Mouse (Mus musculus) cortical plate, adult 2 months (tissue): Measurements from ENCODE around the gene Kpna1. TPM values are rescaled to one million over a fixed set of nuclear protein-coding genes. Genes with fewer than 3 reads are reported as not detected.
A peak's percentile ranks its signal among the peaks of the same experiment; 100 is the strongest.
"Not testable (repeated sequence)": the region's sequence is repeated elsewhere in the genome, so short reads cannot be mapped to it uniquely, and the experiment has no call there.

Experiments used
- H3K27ac ChIP-seq: fragments of 200-500 bp; 2 replicates; pipeline ENCODE4 v1.5.1; 2012; ENCODE audit warnings: low read length, control low read depth, inconsistent platforms; ENCODE audit not compliant: insufficient read depth
- H3K4me1 ChIP-seq: fragments of 200-500 bp; 2 replicates; pipeline ENCODE4 v1.6.1; 2011; ENCODE audit warnings: low read length; ENCODE audit not compliant: control insufficient read depth, insufficient read depth
- H3K4me3 ChIP-seq: fragments of 200-500 bp; 2 replicates; pipeline ENCODE4 v1.5.1; 2011; ENCODE audit warnings: mild to moderate bottlenecking, low read length, control low read depth; ENCODE audit not compliant: insufficient read depth
- CTCF ChIP-seq: fragments of 200-500 bp; IDR thresholded peaks from 2 replicates; pipeline ENCODE4 v1.5.1; 2011; ENCODE audit warnings: mild to moderate bottlenecking, control low read depth, low read length; ENCODE audit not compliant: insufficient read depth; ENCODE audit errors: extremely low read depth
- POLR2A ChIP-seq: fragments of 200-500 bp; IDR thresholded peaks from 2 replicates; pipeline ENCODE4 v1.6.1; 2011; ENCODE audit warnings: mild to moderate bottlenecking, low read length, control low read depth; ENCODE audit not compliant: insufficient read depth; ENCODE audit errors: extremely low read depth
- polyA plus RNA-seq: library from polyadenylated mRNA; depleted of rRNA; stranded (reverse); fragments of >200 nt; gene quantifications from 2 replicates; pipeline ENCODE4 v1.2.3, GENCODE M21; 2012

The Kpna1 gene
- polyA plus RNA-seq, 1 experiment, result 49.8 TPM

DNA sequence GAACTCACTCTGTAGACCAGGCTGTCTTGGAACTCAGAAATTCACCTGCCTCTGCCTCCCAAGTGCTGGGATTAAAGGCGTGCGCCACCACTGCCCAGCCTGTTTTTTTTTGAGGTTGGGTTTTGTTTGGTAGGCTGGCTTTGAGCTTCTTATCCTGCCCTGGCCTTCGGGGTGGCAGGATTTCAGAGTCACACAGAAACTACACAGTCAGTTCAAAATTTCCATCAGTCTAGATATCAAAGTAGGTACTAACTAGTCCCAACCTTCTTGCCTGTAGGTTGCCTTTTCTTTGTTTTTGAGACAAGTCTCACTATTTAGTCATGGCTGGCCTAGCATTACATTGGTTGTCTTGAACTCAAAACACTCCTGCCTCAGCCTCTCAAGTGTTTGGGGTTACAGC lies 5.9 kb downstream of the Kpna1 start:
- Histone ChIP-seq H3K4me1 (peaks cover 4% of the 10 kb centered on the region), H3K4me3 (peak overlapping the region; percentile 60; the same call in 1 of the 2 replicates), H3K27ac (no peak overlapping the region)
- TF ChIP-seq CTCF, result no peak
- no peak for TF ChIP-seq POLR2A

DNA sequence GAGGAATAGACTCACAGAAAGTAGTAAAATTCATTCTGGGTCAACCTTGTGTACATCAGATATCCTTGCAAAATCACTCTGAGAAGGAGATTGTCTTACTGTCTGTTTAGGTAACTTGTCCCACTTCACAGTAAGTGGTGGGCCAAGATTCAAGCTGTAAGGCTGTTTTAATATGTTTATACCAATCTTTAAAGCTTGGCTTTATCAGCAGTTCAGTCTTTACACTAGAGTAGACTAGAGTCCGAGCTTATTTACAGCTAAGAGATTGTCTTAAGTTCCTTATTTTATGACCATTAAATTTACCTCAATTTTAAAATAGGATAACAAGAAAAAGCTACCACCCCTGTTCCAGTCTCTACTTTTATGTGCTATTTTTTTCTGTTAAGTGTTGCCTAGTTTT lies 9.4 kb downstream of the Kpna1 start:
- no peak overlapping the region for H3K4me3 ChIP-seq
- no peak overlapping the region for H3K27ac ChIP-seq
- peaks cover 7% of the 10 kb centered on the region for H3K4me1 ChIP-seq
- TF ChIP-seq CTCF (no peak), POLR2A (no peak)

DNA sequence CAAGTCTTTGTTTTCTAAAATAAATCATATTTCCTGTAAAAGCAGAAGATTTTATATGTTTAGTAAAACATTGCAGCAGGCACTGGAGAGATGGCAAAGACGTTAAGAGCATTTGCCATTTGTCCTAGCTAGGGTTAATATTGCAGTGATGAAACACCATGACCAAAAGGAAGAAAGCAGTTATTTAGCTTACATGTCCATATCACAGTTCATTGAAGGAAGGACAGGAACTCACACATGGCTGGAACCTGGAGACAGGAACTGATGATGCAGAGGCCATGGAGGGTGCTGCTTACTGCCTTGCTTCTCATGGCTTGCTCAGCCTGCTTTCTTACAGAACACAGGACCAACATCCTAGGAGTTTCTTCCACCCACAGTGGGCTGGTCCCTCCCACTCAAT lies 13.8 kb downstream of the Kpna1 start:
- Histone ChIP-seq H3K4me1 (peaks cover 8% of the 10 kb centered on the region), H3K4me3 (no peak overlapping the region), H3K27ac (no peak overlapping the region)
- TF ChIP-seq CTCF (no peak), POLR2A (no peak)

DNA sequence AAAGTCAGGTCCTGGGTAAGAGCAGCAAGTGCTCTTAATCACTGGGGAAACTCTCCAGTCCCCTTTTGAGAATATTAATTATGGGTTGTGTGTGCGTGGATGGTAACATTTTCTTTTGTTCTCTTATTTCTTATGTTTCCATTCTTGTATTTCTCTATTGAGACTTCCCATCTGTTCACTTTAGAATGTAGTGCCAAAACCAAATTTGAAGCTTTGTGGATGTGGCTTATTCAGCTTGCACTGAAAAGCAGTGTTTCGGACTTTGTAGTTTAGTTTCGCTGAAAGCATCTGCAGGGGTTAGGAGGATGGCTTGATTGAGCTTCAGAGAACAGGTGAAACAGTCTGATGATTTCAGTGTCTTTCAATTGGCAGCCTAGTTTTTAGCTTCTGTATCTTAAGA lies 14.8 kb downstream of the Kpna1 start:
- Histone ChIP-seq H3K4me1 (peaks cover 8% of the 10 kb centered on the region), H3K27ac (no peak overlapping the region), H3K4me3 (no peak overlapping the region)
- TF ChIP-seq POLR2A, result no peak
- TF ChIP-seq CTCF, result no peak

DNA sequence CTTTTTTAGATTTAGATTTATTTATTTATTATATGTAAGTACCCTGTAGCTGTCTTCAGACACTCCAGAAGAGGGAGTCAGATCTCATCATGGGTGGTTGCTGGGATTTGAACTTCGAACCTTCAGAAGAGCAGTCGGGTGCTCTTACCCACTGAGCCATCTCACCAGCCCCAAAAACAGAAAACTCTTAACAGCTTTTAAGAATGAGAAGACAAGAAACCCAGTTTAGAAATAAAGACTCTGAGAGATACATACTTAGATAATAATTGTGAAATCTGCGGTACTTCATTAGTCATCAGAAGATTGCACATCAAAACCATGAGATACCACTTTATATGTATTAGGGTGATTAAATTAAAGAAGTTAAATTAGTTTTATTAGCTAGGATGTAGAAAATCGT lies 20.3 kb downstream of the Kpna1 start:
- not testable (repeated sequence) for H3K4me3 ChIP-seq, H3K4me1 ChIP-seq

DNA sequence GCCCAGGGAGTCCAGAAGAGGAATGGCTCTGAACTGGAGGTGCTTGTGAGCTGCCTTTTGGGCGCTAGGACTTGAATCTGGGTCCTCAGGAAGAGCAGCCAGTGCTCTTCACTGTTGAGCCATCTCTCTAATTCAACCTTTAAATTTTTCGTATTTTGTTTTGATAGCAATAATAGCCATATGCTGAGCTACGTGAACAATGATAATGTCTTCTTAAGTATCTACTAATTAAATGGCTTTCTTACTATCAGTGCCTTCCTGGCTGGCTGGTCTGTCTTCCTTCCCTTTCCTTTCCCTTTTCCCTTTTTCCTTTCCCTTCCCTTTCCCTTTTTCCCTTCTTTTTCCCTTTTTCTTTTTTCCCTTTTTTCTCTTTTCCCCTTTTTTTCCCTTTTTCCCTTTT lies 29.8 kb downstream of the Kpna1 start:
- H3K27ac ChIP-seq, result no peak overlapping the region
- H3K4me3 ChIP-seq, result no peak overlapping the region
- TF ChIP-seq POLR2A (no peak), CTCF (no peak)
- no peaks in the 10 kb centered on the region for H3K4me1 ChIP-seq

More for the DNA sequence above, 20.3 kb downstream of the Kpna1 start:
- not testable (repeated sequence) for H3K27ac ChIP-seq

DNA sequence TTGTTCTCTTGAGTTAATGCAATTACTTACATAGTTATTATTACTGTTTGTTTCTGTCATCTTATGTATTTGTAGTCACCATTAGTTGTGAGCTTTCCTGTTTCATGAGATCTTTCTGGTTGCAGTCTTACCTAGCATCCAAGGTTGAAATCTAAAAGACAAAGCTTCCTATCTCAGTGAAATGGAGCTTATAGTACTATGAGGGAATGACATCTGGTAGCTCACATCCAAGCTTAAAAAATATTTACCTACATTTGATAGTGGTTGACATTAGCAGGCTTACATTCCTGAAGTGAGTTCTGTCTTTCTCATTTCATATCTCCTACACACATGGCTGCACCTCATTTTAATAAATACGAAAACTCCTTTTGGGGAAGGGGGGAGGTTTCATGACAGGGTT lies 37.8 kb downstream of the Kpna1 start:
- TF ChIP-seq POLR2A (no peak), CTCF (no peak)
- Histone ChIP-seq H3K4me1 (no peaks in the 10 kb centered on the region), H3K27ac (no peak overlapping the region), H3K4me3 (no peak overlapping the region)

DNA sequence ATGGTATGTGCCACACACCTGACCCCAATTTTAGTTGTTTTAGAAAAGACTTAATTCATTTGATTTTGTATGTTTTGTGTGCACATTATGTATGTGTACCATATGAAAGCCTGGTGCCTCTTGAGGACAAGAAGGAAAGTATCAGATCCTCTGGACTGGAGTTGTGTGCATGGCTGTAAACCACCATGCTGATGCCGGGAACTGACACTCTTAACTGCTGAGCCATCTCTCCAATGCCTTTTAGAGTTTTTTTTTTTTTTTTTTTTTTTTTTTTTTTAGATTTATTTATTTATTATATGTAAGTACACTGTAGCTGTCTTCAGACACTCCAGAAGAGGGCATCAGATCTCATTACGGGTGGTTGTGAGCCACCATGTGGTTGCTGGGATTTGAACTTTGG lies 49.6 kb downstream of the Kpna1 start:
- H3K27ac ChIP-seq, H3K4me3 ChIP-seq, H3K4me1 ChIP-seq: not testable (repeated sequence)

DNA sequence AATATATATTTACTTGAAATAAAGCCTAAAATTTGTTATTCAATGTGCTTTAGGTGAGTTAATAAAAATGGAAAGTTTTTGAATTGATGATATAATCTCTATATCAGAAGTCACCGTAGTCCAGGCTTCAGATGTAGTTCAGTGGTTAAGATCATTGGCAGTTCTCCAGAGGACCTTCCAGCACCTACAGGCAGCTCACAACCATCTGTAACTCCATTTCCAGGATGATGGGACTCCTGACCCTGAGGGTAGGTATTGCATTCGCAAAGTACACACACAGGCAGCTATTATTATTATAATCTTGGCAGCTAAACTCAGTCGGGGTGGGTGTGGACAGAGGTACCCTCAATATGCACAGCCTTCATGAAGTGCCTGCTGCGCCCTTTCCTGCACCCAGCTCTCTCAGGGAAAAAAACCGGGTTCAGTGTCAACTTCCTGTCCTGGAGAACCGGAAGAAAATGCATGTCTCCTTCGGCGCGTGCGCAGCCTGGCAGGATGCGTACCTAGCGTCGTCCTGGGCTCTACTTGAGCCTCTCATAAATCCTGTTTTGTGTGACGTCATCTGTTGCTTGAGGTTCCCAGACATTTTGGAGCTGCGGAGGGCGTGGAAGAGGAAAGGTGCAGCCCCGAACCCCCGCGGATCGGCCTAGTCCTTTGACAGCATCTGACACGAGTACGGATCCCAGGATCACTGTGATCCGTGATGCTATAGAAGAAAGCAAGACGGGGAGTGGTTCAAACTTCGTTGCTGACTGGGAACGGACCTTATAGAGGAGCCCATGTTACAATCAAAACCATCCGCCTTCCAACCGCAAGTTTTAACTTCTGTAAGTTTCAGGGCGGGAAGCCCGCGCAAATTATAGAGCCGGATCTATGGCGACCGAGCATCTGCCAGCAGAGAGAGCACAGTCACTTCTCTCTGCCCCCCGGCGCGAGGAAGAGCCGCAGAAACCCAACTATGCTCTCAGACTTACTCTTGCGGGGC lies 62.4 kb downstream of the Kpna1 start, which contains the start of gene Wdr5b:
TSS of gene Wdr5b (plus strand) at position 551 of the 985 bp plus-strand sequence.
- Histone ChIP-seq H3K27ac (no peak within 1 kb of the TSS), H3K4me3 (peak within 1 kb of the TSS; percentile 53), H3K4me1 (peaks cover 2% of the 10 kb centered on the region; the same call in 1 of the 2 replicates)
- TF ChIP-seq CTCF, result no peak
- TF ChIP-seq POLR2A, result peak; percentile 86

DNA sequence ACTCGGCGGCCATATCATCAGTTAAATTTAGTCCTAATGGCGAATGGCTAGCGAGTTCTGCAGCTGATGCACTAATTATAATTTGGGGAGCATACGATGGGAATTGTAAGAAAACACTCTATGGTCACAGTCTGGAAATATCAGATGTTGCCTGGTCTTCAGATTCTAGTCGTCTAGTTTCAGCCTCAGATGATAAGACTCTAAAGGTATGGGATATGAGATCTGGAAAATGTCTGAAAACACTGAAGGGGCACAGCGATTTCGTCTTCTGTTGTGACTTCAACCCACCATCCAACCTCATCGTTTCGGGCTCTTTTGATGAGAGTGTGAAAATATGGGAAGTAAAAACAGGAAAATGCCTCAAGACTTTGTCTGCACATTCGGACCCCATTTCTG lies 63.1 kb downstream of the Kpna1 start:
- Histone ChIP-seq H3K27ac (no peak overlapping the region), H3K4me1 (peaks cover 2% of the 10 kb centered on the region; the same call in 1 of the 2 replicates), H3K4me3 (peak overlapping the region; percentile 53)
- TF ChIP-seq POLR2A (no peak), CTCF (no peak)
